Mouse (Mus musculus) stomach, adult 2 months (tissue): ENCODE data around the gene Mmd. TPM values are rescaled to one million over a fixed set of nuclear protein-coding genes. Genes with fewer than 3 reads are reported as not detected.

Experiments
- polyA plus RNA-seq: library from polyadenylated mRNA; depleted of rRNA; stranded (reverse); fragments of >200 nt; gene quantifications from 2 replicates; pipeline ENCODE4 v1.2.3, GENCODE M21; 2012; rRNA removed

The Mmd gene
- 5.6 and 13.6 TPM in 2 replicates for polyA plus RNA-seq

GRCm38 (mm10) chr11:90249025-90249650, at the start of gene Mmd:
Gene Mmd, plus strand, starts transcription at chr11:90249456.

Other genes with a start within 250 kb of the Mmd start
- 0.48 and 0.52 TPM in 2 replicates for gene Pctp, start 246.6 kb upstream of the Mmd start, polyA plus RNA-seq
- gene Tmem100, start 219.1 kb upstream of the Mmd start, polyA plus RNA-seq = 1.7 and 2.3 TPM in 2 replicates
- 0.08 and 0.28 TPM in 2 replicates for gene Gm45716, start 61.8 kb upstream of the Mmd start, polyA plus RNA-seq
- 1.2 and 2.1 TPM in 2 replicates for gene Hlf, start 141.4 kb downstream of the Mmd start, polyA plus RNA-seq